Mouse (Mus musculus): ENCODE measurements around the gene Erfe.

DNA sequence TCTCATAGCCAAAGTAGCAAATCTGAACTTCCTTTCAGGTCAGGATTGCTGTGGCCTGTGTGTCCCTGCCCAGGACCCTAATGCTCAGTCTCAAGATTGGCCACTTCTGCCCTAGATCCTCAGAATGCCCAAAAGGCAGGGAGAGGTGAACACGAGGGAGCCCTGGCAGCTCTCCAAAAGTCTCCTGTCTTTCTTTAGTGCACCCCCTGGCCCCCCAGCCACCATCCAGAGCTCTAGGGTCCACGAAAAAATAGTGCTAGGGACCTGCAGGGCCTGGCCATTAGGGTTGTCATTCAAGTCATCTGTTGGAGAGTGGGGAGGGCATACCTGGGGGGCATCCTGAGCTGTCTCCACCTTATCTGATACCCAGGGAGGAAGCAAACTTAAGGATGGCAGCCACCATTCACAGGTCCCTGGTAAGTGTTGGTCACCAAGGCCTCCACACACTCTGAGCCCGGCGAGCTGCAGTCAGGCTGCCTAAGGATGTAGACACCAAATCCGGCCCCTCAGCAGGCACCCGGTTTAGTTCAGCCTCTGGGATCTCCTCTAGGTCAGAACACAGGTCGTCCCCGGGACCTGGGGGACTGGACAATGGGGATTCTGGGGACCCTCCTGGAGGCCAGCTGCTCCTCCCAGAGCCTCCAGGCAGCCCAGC is 45.5 kb downstream of the Erfe start:
- TF ChIP-seq CTCF (IDR thresholded peaks at IDR 0.05; ENCODE audit: low read depth) (no peak), EP300 (IDR thresholded peaks at IDR 0.05; ENCODE audit: low read depth) (no peak)

Data from liver, postnatal 0 days (tissue).